Comparison of ENCODE assay signal across 22 mouse cellular contexts in the genomic region with DNA sequence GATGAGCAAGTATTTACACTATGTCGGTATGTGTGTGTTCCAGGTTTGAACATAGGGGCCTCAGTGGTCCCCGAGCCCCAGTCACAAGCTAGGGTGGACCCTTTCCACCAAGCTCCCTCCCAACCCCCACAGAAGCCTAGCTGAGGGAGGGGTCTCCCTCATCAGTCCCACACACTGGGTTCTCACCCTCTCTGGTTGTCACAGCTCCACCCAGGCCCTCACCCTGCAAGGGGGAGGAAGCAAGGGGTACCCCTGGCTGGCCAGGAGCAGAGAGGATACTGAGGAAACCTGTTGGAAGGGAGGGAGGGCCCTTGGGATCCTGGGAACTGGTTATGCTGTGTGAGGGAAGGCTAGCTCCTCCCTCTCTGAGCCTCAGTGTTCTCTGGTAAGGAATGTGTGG. TPM values are rescaled to one million over a fixed set of nuclear protein-coding genes. Genes with fewer than 3 reads are reported as not detected.
DNase-seq lines count a peak whose midpoint lies in the region; ATAC-seq and TF ChIP-seq lines count a peak whose summit lies in the region.
"Had no signal": no experiment of that assay in that cellular context is flagged by ENCODE, and none has a peak within 500 bp of the region (broad histone marks: within the 10 kb centered on the region; RNA-seq: fewer than 3 reads in every experiment).

No protein-coding gene starts in this region.

- TF ChIP-seq CTCF in spleen, adult 2 months (IDR thresholded peaks at IDR 0.05; ENCODE audit: extremely low read depth, insufficient read depth, insufficient read length, insufficient replicate concordance), result no peak

- TF ChIP-seq POLR2A in spleen, adult 2 months (IDR thresholded peaks at IDR 0.05; ENCODE audit: low read depth, low read length), result no peak

- ATAC-seq in embryonic facial prominence, embryonic 13.5 days (ENCODE audit: insufficient number of reproducible peaks, insufficient read depth, low FRiP score, low TSS enrichment, low read depth), result no peak
- ATAC-seq: activated CD4-positive, CD25-positive, alpha-beta regulatory T cell, adult 4 months; forebrain, embryonic 15.5 days; intestine, embryonic 15.5 days had no signal

- 0 out of 2 replicates have a peak overlapping the region, but pooled peaks have one; percentile 1 for H3K9ac ChIP-seq in embryonic facial prominence, embryonic 13.5 days
- H3K9ac ChIP-seq: forebrain, embryonic 12.5 days; forebrain, embryonic 15.5 days; hindbrain, embryonic 15.5 days; intestine, embryonic 15.5 days had no signal

- H3K4me2 ChIP-seq in embryonic facial prominence, embryonic 13.5 days, result no peak overlapping the region
- H3K4me2 ChIP-seq: forebrain, embryonic 12.5 days; forebrain, embryonic 15.5 days; hindbrain, embryonic 12.5 days; hindbrain, embryonic 15.5 days; intestine, embryonic 15.5 days had no signal

- H3K4me1 ChIP-seq in embryonic facial prominence, embryonic 13.5 days, result peaks cover 34% of the 10 kb centered on the region
- peaks cover 52% of the 10 kb centered on the region for H3K4me1 ChIP-seq in embryonic facial prominence, embryonic 10.5 days
- peaks cover 46% of the 10 kb centered on the region for H3K4me1 ChIP-seq in spleen, adult 2 months (ENCODE audit: control insufficient read depth, insufficient read depth, insufficient read length)

- WGBS in embryonic facial prominence, embryonic 13.5 days, result 80% methylated on average over 2 of the region's 2 CpGs
- WGBS in embryonic facial prominence, embryonic 10.5 days, result 72% methylated on average over 2 of the region's 2 CpGs
- 91% methylated on average over 2 of the region's 2 CpGs for WGBS in spleen, adult 2 months

- H3K4me3 ChIP-seq in embryonic facial prominence, embryonic 13.5 days, result no peak overlapping the region
- H3K4me3 ChIP-seq in embryonic facial prominence, embryonic 10.5 days, result no peak overlapping the region
- H3K4me3 ChIP-seq in spleen, adult 2 months (ENCODE audit: extremely low read depth, insufficient read depth, insufficient read length), result no peak overlapping the region
- H3K4me3 ChIP-seq: forebrain, embryonic 12.5 days; forebrain, embryonic 15.5 days; hindbrain, embryonic 12.5 days; hindbrain, embryonic 15.5 days; intestine, embryonic 15.5 days had no signal

- intact Hi-C loops in heart, postnatal 14 days (cut with DNase I), result no loop called here

- no peaks in the 10 kb centered on the region for H3K9me3 ChIP-seq in embryonic facial prominence, embryonic 13.5 days
- no peaks in the 10 kb centered on the region for H3K9me3 ChIP-seq in embryonic facial prominence, embryonic 10.5 days
- H3K9me3 ChIP-seq: forebrain, embryonic 12.5 days; forebrain, embryonic 15.5 days; hindbrain, embryonic 12.5 days; hindbrain, embryonic 15.5 days; intestine, embryonic 15.5 days had no signal

- no peak for DNase-seq in embryonic facial prominence, embryonic 10.5 days (ENCODE audit: low spot score)
- DNase-seq in heart, adult 11 months, result peak; percentile 88
- no peak for DNase-seq in heart, postnatal 14 days
- DNase-seq in spleen, adult 2 months (ENCODE audit: low read depth in 1 of 2, low spot score in 2 of 2), result no peak
- no peak for DNase-seq in spleen, adult 12 weeks (ENCODE audit: low spot score)
- DNase-seq in cerebellum, postnatal 36 days, result no peak
- DNase-seq: adrenal gland, adult 8-10 months; adrenal gland, postnatal 25 days; cerebellum, adult 18-20 months; cerebellum, adult 9-10 months; cerebellum, postnatal 14 days; gastrocnemius, postnatal 36 days; heart, adult 18-20 months; kidney, adult 11 months had no signal

- H3K36me3 ChIP-seq in embryonic facial prominence, embryonic 13.5 days, result peaks cover 83% of the 10 kb centered on the region
- peaks cover 40% of the 10 kb centered on the region for H3K36me3 ChIP-seq in embryonic facial prominence, embryonic 10.5 days (replicated peaks)
- H3K36me3 ChIP-seq in spleen, adult 2 months (ENCODE audit: control insufficient read depth, insufficient read depth, low read length), result no peaks in the 10 kb centered on the region
- H3K36me3 ChIP-seq: intestine, embryonic 15.5 days had no signal

- peaks cover 15% of the 10 kb centered on the region for H3K27me3 ChIP-seq in embryonic facial prominence, embryonic 13.5 days
- H3K27me3 ChIP-seq in embryonic facial prominence, embryonic 10.5 days (replicated peaks; ENCODE audit: low read depth, poor library complexity, severe bottlenecking), result peaks cover 46% of the 10 kb centered on the region
- no peaks in the 10 kb centered on the region for H3K27me3 ChIP-seq in spleen, adult 2 months (ENCODE audit: control insufficient read depth, insufficient read depth, low read length)
- H3K27me3 ChIP-seq: forebrain, embryonic 15.5 days; hindbrain, embryonic 15.5 days had no signal

- H3K27ac ChIP-seq in embryonic facial prominence, embryonic 13.5 days, result no peak overlapping the region
- no peak overlapping the region for H3K27ac ChIP-seq in embryonic facial prominence, embryonic 10.5 days (replicated peaks)
- H3K27ac ChIP-seq in spleen, adult 2 months (ENCODE audit: insufficient read depth, low read length), result peak overlapping the region; percentile 85
- H3K27ac ChIP-seq: forebrain, embryonic 12.5 days; forebrain, embryonic 15.5 days; hindbrain, embryonic 12.5 days; hindbrain, embryonic 15.5 days; intestine, embryonic 15.5 days had no signal

RNA-seq across cellular contexts. Expression of gene Tbkbp1, which starts 6.0 kb away (rescaled TPM):
- 7.8 and 8.5 TPM in 2 replicates for polyA plus RNA-seq in embryonic facial prominence, embryonic 13.5 days (2015; fragmentation: Nextera tagmentation; extraction: Ambion mirVana)
- polyA plus RNA-seq in embryonic facial prominence, embryonic 10.5 days (2016; fragmentation: Nextera tagmentation; extraction: Ambion mirVana), result 4.7 and 5.1 TPM in 2 replicates
- total RNA-seq in heart, postnatal 14 days (2021), result 10 to 100 TPM; 13.4 to 15.8 TPM
- polyA plus RNA-seq in spleen, adult 2 months (2012; rRNA removed), result 16.3 and 20.0 TPM in 2 replicates

RNA-seq across cellular contexts. Expression of gene Tbx21, which starts 30.2 kb away (rescaled TPM):
- 0.08 and 0.10 TPM in 2 replicates for polyA plus RNA-seq in embryonic facial prominence, embryonic 13.5 days (2015; fragmentation: Nextera tagmentation; extraction: Ambion mirVana)
- 0.11 and 0.17 TPM in 2 replicates for polyA plus RNA-seq in embryonic facial prominence, embryonic 10.5 days (2016; fragmentation: Nextera tagmentation; extraction: Ambion mirVana)
- under 1 TPM in 1 of 2 experiments, not detected in 1; 0.12 TPM for total RNA-seq in heart, postnatal 14 days (2021)
- 10.9 and 14.4 TPM in 2 replicates for polyA plus RNA-seq in spleen, adult 2 months (2012; rRNA removed)
- polyA plus RNA-seq: heart, postnatal 0 days had no signal

RNA-seq across cellular contexts. Expression of gene Kpnb1, which starts 42.4 kb away (rescaled TPM):
- polyA plus RNA-seq in embryonic facial prominence, embryonic 13.5 days (2015; fragmentation: Nextera tagmentation; extraction: Ambion mirVana), result 59.7 and 62.6 TPM in 2 replicates
- polyA plus RNA-seq in embryonic facial prominence, embryonic 10.5 days (2016; fragmentation: Nextera tagmentation; extraction: Ambion mirVana), result 85.5 and 85.9 TPM in 2 replicates
- 10 to 100 TPM; 86.3 to 94.8 TPM for total RNA-seq in heart, postnatal 14 days (2021)
- 20.8 and 22.8 TPM in 2 replicates for polyA plus RNA-seq in spleen, adult 2 months (2012; rRNA removed)

Comparison
In these comparisons a context has a peak if more than half of its experiments do, and no peak if none do; other contexts are left out.
1. RNA of gene Tbx21, which starts 30.2 kb away (polyA plus RNA-seq): 10.9 to 14.4 TPM in spleen, adult 2 months; 0.11 to 0.17 TPM in embryonic facial prominence, embryonic 10.5 days and 0.08 to 0.10 TPM in embryonic facial prominence, embryonic 13.5 days; every median in the first group is over 10 times any median in the second.